ENCODE assay signal across 8 mouse cellular contexts in the genomic region with DNA sequence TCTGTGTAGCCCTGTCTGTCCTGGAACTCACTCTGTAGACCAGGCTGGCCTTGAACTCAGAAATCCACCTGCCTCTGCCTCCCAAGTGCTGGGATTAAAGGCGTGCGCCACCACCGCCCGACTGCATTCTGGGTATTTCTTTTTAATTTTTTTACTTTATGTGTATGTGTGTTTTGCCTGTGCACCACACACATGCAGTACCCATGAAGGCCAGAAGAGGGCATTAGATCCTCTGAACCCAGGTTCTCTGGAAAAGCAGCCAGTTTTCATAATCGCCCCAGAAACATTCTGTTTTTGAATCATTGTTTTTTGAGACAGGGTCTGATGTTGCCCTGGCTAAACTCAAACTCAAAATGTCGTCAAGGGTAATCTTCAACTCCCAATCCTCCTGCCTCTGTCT. TPM values are rescaled to one million over a fixed set of nuclear protein-coding genes. Genes with fewer than 3 reads are reported as not detected.
DNase-seq lines count a peak whose midpoint lies in the region; ATAC-seq and TF ChIP-seq lines count a peak whose summit lies in the region.

No protein-coding gene starts in this region.

- no peak overlapping the region for H3K9ac ChIP-seq in intestine, embryonic 14.5 days (ENCODE audit: low read length)
- H3K9ac ChIP-seq in intestine, embryonic 16.5 days (ENCODE audit: low read depth, low read length) = no peak overlapping the region
- H3K9ac ChIP-seq in CH12.LX (ENCODE audit: insufficient read depth, low read depth) = no peak overlapping the region
- H3K9ac ChIP-seq in liver, embryonic 14.5 days (replicated peaks) = no peak overlapping the region
- H3K9ac ChIP-seq in stomach, postnatal 0 days (ENCODE audit: low read length) = no peak overlapping the region

- DNase-seq in intestine, embryonic 14.5 days (ENCODE audit: low spot score) = peak; percentile 66
- DNase-seq in 416B (ENCODE audit: low read depth) (peak; percentile 73), CH12.LX (ENCODE audit: extremely low read depth) (peak; percentile 64)
- DNase-seq in liver, embryonic 14.5 days (ENCODE audit: low read depth in 3 of 3, low spot score in 3 of 3) = peak; percentile 44 to 57 (median 50)
- DNase-seq in stomach, postnatal 0 days (ENCODE audit: low spot score) = peak; percentile 37
- no peak for DNase-seq in Muller cell, postnatal 12 days (ENCODE audit: inconsistent ontology term)

- H3K27ac ChIP-seq in intestine, embryonic 14.5 days (ENCODE audit: low read depth) = no peak overlapping the region
- H3K27ac ChIP-seq in intestine, embryonic 16.5 days (ENCODE audit: low read length) = no peak overlapping the region
- H3K27ac ChIP-seq in CH12.LX (ENCODE audit: insufficient read depth, low read depth) = no peak overlapping the region
- H3K27ac ChIP-seq in liver, embryonic 14.5 days = no peak overlapping the region
- H3K27ac ChIP-seq in stomach, postnatal 0 days (replicated peaks) = no peak overlapping the region

- no peak overlapping the region for H3K4me2 ChIP-seq in intestine, embryonic 14.5 days (ENCODE audit: low read length)
- no peak overlapping the region for H3K4me2 ChIP-seq in intestine, embryonic 16.5 days (ENCODE audit: low read depth, low read length)
- H3K4me2 ChIP-seq in CH12.LX (ENCODE audit: insufficient read depth, low read depth, poor library complexity, severe bottlenecking) = no peak overlapping the region
- no peak overlapping the region for H3K4me2 ChIP-seq in liver, embryonic 14.5 days (ENCODE audit: low read depth)
- no peak overlapping the region for H3K4me2 ChIP-seq in stomach, postnatal 0 days (replicated peaks; ENCODE audit: low read depth)

- in situ Hi-C loops in CH12.LX (cut with MboI; ENCODE audit: low pct_ligation_motif_present, low pct_unique_long_range_greater_than_20kb, low sequenced_read_pairs) = no loop called here

- no peak for ATAC-seq in intestine, embryonic 14.5 days (replicated peaks; ENCODE audit: low FRiP score, low TSS enrichment, low read depth)
- no peak for ATAC-seq in intestine, embryonic 16.5 days
- peak; percentile 52; the same call in 1 of the 2 replicates for ATAC-seq in common myeloid progenitor, adult 5-6 weeks (replicated peaks; ENCODE audit: low read depth, poor library complexity, severe bottlenecking)
- ATAC-seq in liver, embryonic 14.5 days (ENCODE audit: insufficient read depth) = no peak
- ATAC-seq in stomach, postnatal 0 days (ENCODE audit: low FRiP score, low TSS enrichment) = no peak

- no peaks in the 10 kb centered on the region for H3K36me3 ChIP-seq in intestine, embryonic 14.5 days (ENCODE audit: control insufficient read depth, insufficient read depth, low read length)
- no peaks in the 10 kb centered on the region for H3K36me3 ChIP-seq in intestine, embryonic 16.5 days (ENCODE audit: control insufficient read depth, insufficient read depth, low read length)
- H3K36me3 ChIP-seq in CH12.LX (replicated peaks in 1 of 2; ENCODE audit: control insufficient read depth in 1 of 2, insufficient read depth in 1 of 2, low read length in 1 of 2) = no peaks in the 10 kb centered on the region
- H3K36me3 ChIP-seq in liver, embryonic 14.5 days (replicated peaks; ENCODE audit: control insufficient read depth, insufficient read depth, low read depth) = no peaks in the 10 kb centered on the region
- H3K36me3 ChIP-seq in stomach, postnatal 0 days (ENCODE audit: control insufficient read depth, insufficient read depth, low read length) = no peaks in the 10 kb centered on the region

- TF ChIP-seq POLR2A in CH12.LX (IDR thresholded peaks at IDR 0.05; ENCODE audit: low read depth, low read length) = no peak

- H3K4me1 ChIP-seq in intestine, embryonic 14.5 days (replicated peaks; ENCODE audit: control insufficient read depth, insufficient read depth, low read length) = no peaks in the 10 kb centered on the region
- no peaks in the 10 kb centered on the region for H3K4me1 ChIP-seq in intestine, embryonic 16.5 days (ENCODE audit: control insufficient read depth, insufficient read depth, low read length)
- no peaks in the 10 kb centered on the region for H3K4me1 ChIP-seq in CH12.LX (ENCODE audit: control insufficient read depth in 1 of 2, insufficient read depth in 2 of 2)
- peaks cover 0 to 2% of the 10 kb centered on the region in 2 experiments; a peak in 1 of 4 replicates for H3K4me1 ChIP-seq in liver, embryonic 14.5 days (replicated peaks; ENCODE audit: control insufficient read depth in 2 of 2, insufficient read depth in 2 of 2, low read length in 1 of 2)
- no peaks in the 10 kb centered on the region for H3K4me1 ChIP-seq in stomach, postnatal 0 days (replicated peaks; ENCODE audit: control insufficient read depth, insufficient read depth)

- no peak overlapping the region for H3K4me3 ChIP-seq in intestine, embryonic 14.5 days (ENCODE audit: low read depth, low read length)
- H3K4me3 ChIP-seq in intestine, embryonic 16.5 days (ENCODE audit: low read length) = no peak overlapping the region
- H3K4me3 ChIP-seq in CH12.LX (replicated peaks in 1 of 3; ENCODE audit: low read depth in 2 of 3, low read length in 2 of 3, poor library complexity in 1 of 3) = no peak overlapping the region
- no peak overlapping the region for H3K4me3 ChIP-seq in liver, embryonic 14.5 days (ENCODE audit: insufficient read depth in 1 of 2, low read depth in 2 of 2, low read length in 2 of 2)
- no peak overlapping the region for H3K4me3 ChIP-seq in stomach, postnatal 0 days (ENCODE audit: low read depth, low read length)

- H3K79me2 ChIP-seq in CH12.LX (replicated peaks; ENCODE audit: control insufficient read depth, extremely low read depth, insufficient read depth, poor library complexity, severe bottlenecking) = no peaks in the 10 kb centered on the region

- no peaks in the 10 kb centered on the region for H3K9me3 ChIP-seq in intestine, embryonic 14.5 days (ENCODE audit: control insufficient read depth, low read length)
- no peaks in the 10 kb centered on the region for H3K9me3 ChIP-seq in intestine, embryonic 16.5 days (ENCODE audit: control insufficient read depth, low read length)
- H3K9me3 ChIP-seq in CH12.LX (replicated peaks; ENCODE audit: low read length) = no peaks in the 10 kb centered on the region
- H3K9me3 ChIP-seq in liver, embryonic 14.5 days (ENCODE audit: control insufficient read depth, low read length) = no peaks in the 10 kb centered on the region
- no peaks in the 10 kb centered on the region for H3K9me3 ChIP-seq in stomach, postnatal 0 days (ENCODE audit: control insufficient read depth, low read length)

- TF ChIP-seq EP300 in CH12.LX (IDR thresholded peaks at IDR 0.05; ENCODE audit: low read length) = no peak
- no peak for TF ChIP-seq EP300 in liver, embryonic 14.5 days (IDR thresholded peaks at IDR 0.05; ENCODE audit: low read depth)
- TF ChIP-seq EP300 in stomach, postnatal 0 days (optimal IDR thresholded peaks at IDR 0.05) = no peak

- TF ChIP-seq RAD21 in CH12.LX (IDR thresholded peaks at IDR 0.05; ENCODE audit: low read depth, low read length) = peak; percentile 53

- 61% methylated on average over 6 of the region's 6 CpGs for WGBS in intestine, embryonic 14.5 days
- WGBS in intestine, embryonic 16.5 days = 46% methylated on average over 6 of the region's 6 CpGs
- WGBS in liver, embryonic 14.5 days (ENCODE audit: insufficient replicate concordance) = 46% methylated on average over 6 of the region's 6 CpGs
- WGBS in stomach, postnatal 0 days = 51% methylated on average over 6 of the region's 6 CpGs

- dilution Hi-C loops in CH12.LX (cut with MboI; ENCODE audit: extremely low pct_ligation_motif_present, extremely low pct_unique_long_range_greater_than_20kb, low sequenced_read_pairs) = no loop called here

- no peaks in the 10 kb centered on the region for H3K27me3 ChIP-seq in intestine, embryonic 14.5 days (replicated peaks; ENCODE audit: control insufficient read depth, insufficient read depth, low read length)
- H3K27me3 ChIP-seq in intestine, embryonic 16.5 days (replicated peaks; ENCODE audit: control insufficient read depth, insufficient read depth, low read length) = no peaks in the 10 kb centered on the region
- peaks cover 12% of the 10 kb centered on the region for H3K27me3 ChIP-seq in CH12.LX (replicated peaks)
- H3K27me3 ChIP-seq in liver, embryonic 14.5 days (ENCODE audit: control insufficient read depth, insufficient read depth, low read length) = no peaks in the 10 kb centered on the region
- no peaks in the 10 kb centered on the region for H3K27me3 ChIP-seq in stomach, postnatal 0 days (ENCODE audit: control insufficient read depth, insufficient read depth, low read length)

- TF ChIP-seq CTCF in CH12.LX (conservative IDR thresholded peaks at IDR 0.05 in 1 of 2, IDR thresholded peaks at IDR 0.05 in 1 of 2; ENCODE audit: low read depth in 2 of 2, low read length in 2 of 2) = peak; percentile 64 to 84
- peak; percentile 82 for TF ChIP-seq CTCF in liver, embryonic 14.5 days (IDR thresholded peaks at IDR 0.05; ENCODE audit: low read depth)
- TF ChIP-seq CTCF in stomach, postnatal 0 days (IDR thresholded peaks at IDR 0.05; ENCODE audit: low read depth) = peak; percentile 67

RNA-seq across cellular contexts. Expression of gene Wdr45b, which starts 15.4 kb away (rescaled TPM):
- polyA plus RNA-seq in intestine, embryonic 14.5 days (2014; fragmentation: Nextera tagmentation; extraction: Ambion mirVana) = 101 and 105 TPM in 2 replicates
- polyA plus RNA-seq in intestine, embryonic 16.5 days (2015; fragmentation: Nextera tagmentation; extraction: Ambion mirVana) = 76.7 and 80.6 TPM in 2 replicates
- total RNA-seq in CH12.LX (2012; rRNA removed) = 27.0 and 32.1 TPM in 2 replicates
- 49.9 and 53.0 TPM in 2 replicates for total RNA-seq in CH12.LX (2014; rRNA removed)
- 43.3 and 47.5 TPM in 2 replicates for polyA plus RNA-seq in CH12.LX (2012; ENCODE audit: insufficient read length, low read depth)
- total RNA-seq in common myeloid progenitor, adult 5-6 weeks (2017) = 39.1 and 40.7 TPM in 2 replicates
- 13.9 and 15.3 TPM in 2 replicates for polyA plus RNA-seq in liver, embryonic 14.5 days (2012; rRNA removed)
- polyA plus RNA-seq in liver, embryonic 14.5 days (2014; fragmentation: Nextera tagmentation; extraction: Ambion mirVana) = 19.5 and 19.7 TPM in 2 replicates
- 48.7 and 53.2 TPM in 2 replicates for polyA plus RNA-seq in stomach, postnatal 0 days (2015; fragmentation: Nextera tagmentation; extraction: Ambion mirVana)

RNA-seq across cellular contexts. Expression of gene Rab40b, which starts 18.4 kb away (rescaled TPM):
- polyA plus RNA-seq in intestine, embryonic 14.5 days (2014; fragmentation: Nextera tagmentation; extraction: Ambion mirVana) = 5.3 and 5.4 TPM in 2 replicates
- polyA plus RNA-seq in intestine, embryonic 16.5 days (2015; fragmentation: Nextera tagmentation; extraction: Ambion mirVana) = 5.0 and 5.1 TPM in 2 replicates
- total RNA-seq in CH12.LX (2012; rRNA removed) (not detected in 2 replicates), CH12.LX (2014; rRNA removed) (not detected in 2 replicates)
- polyA plus RNA-seq in CH12.LX (2012; ENCODE audit: insufficient read length, low read depth) = not detected in 2 replicates
- 0.64 TPM in 1 of 2 replicates, not detected in the other for total RNA-seq in common myeloid progenitor, adult 5-6 weeks (2017)
- polyA plus RNA-seq in liver, embryonic 14.5 days (2012; rRNA removed) = 0.14 and 0.30 TPM in 2 replicates
- polyA plus RNA-seq in liver, embryonic 14.5 days (2014; fragmentation: Nextera tagmentation; extraction: Ambion mirVana) = 0.21 and 0.55 TPM in 2 replicates
- 5.5 and 6.1 TPM in 2 replicates for polyA plus RNA-seq in stomach, postnatal 0 days (2015; fragmentation: Nextera tagmentation; extraction: Ambion mirVana)

RNA-seq across cellular contexts. Expression of gene Fn3krp, which starts 51.6 kb away (rescaled TPM):
- polyA plus RNA-seq in intestine, embryonic 14.5 days (2014; fragmentation: Nextera tagmentation; extraction: Ambion mirVana) = 4.5 and 5.3 TPM in 2 replicates
- 3.8 and 5.3 TPM in 2 replicates for polyA plus RNA-seq in intestine, embryonic 16.5 days (2015; fragmentation: Nextera tagmentation; extraction: Ambion mirVana)
- total RNA-seq in CH12.LX (2012; rRNA removed) = 9.8 and 11.2 TPM in 2 replicates
- 9.7 and 11.2 TPM in 2 replicates for total RNA-seq in CH12.LX (2014; rRNA removed)
- polyA plus RNA-seq in CH12.LX (2012; ENCODE audit: insufficient read length, low read depth) = 3.6 and 3.8 TPM in 2 replicates
- 19.6 and 26.3 TPM in 2 replicates for total RNA-seq in common myeloid progenitor, adult 5-6 weeks (2017)
- 19.9 and 24.4 TPM in 2 replicates for polyA plus RNA-seq in liver, embryonic 14.5 days (2012; rRNA removed)
- 23.5 and 24.2 TPM in 2 replicates for polyA plus RNA-seq in liver, embryonic 14.5 days (2014; fragmentation: Nextera tagmentation; extraction: Ambion mirVana)
- polyA plus RNA-seq in stomach, postnatal 0 days (2015; fragmentation: Nextera tagmentation; extraction: Ambion mirVana) = 3.7 and 4.6 TPM in 2 replicates
